Mouse (Mus musculus): ENCODE results near the gene Gm10799. TPM values are rescaled to one million over a fixed set of nuclear protein-coding genes. Genes with fewer than 3 reads are reported as not detected.

The Gm10799 gene
- total RNA-seq, 1 experiment from 2014 or later: not detected

- no peak for ATAC-seq (replicated peaks; ENCODE audit: insufficient number of reproducible peaks, low FRiP score, low TSS enrichment, poor library complexity, severe bottlenecking)
Measured at GRCm38 (mm10) chr2:104030381-104030780, 38.0 kb downstream of the Gm10799 start.

- ATAC-seq (replicated peaks; ENCODE audit: insufficient number of reproducible peaks, low FRiP score, low TSS enrichment, poor library complexity, severe bottlenecking): no peak
Measured at GRCm38 (mm10) chr2:104029074-104029473, 39.3 kb downstream of the Gm10799 start.

GRCm38 (mm10) chr2:104028139-104028723 lies 40.1 kb downstream of the Gm10799 start, which contains the start of gene 4931422A03Rik:
Gene 4931422A03Rik, minus strand, starts transcription at chr2:104028361.
- peak; percentile 40 for ATAC-seq (replicated peaks; ENCODE audit: insufficient number of reproducible peaks, low FRiP score, low TSS enrichment, poor library complexity, severe bottlenecking)

- peak; percentile 72 for ATAC-seq (replicated peaks; ENCODE audit: insufficient number of reproducible peaks, low FRiP score, low TSS enrichment, poor library complexity, severe bottlenecking)
Measured at GRCm38 (mm10) chr2:104027458-104028138, 40.8 kb downstream of the Gm10799 start, which contains the start of gene Fbxo3. Gene Fbxo3, plus strand, starts transcription at chr2:104027721.

GRCm38 (mm10) chr2:104024656-104025055 lies 43.7 kb downstream of the Gm10799 start:
- ATAC-seq (replicated peaks; ENCODE audit: insufficient number of reproducible peaks, low FRiP score, low TSS enrichment, poor library complexity, severe bottlenecking): no peak

GRCm38 (mm10) chr2:104023096-104023495 lies 45.3 kb downstream of the Gm10799 start:
- ATAC-seq (replicated peaks; ENCODE audit: insufficient number of reproducible peaks, low FRiP score, low TSS enrichment, poor library complexity, severe bottlenecking): no peak

Other genes with a start within 250 kb of the Gm10799 start
- gene Lmo2, start 110.6 kb downstream of the Gm10799 start, total RNA-seq (2017): 50.1 to 71.8 TPM (median 67.7 TPM) in 3 replicates
- 38.1 to 50.3 TPM (median 42.5 TPM) in 3 replicates for gene Fbxo3, start 40.8 kb downstream of the Gm10799 start, total RNA-seq (2017)
- gene 4931422A03Rik, start 40.2 kb downstream of the Gm10799 start, total RNA-seq (2017): not detected in 3 replicates
- 0.87 TPM in 1 of 3 replicates, not detected in the others for gene Gm10912, start 2.7 kb downstream of the Gm10799 start, total RNA-seq (2017)
- gene Cd59b, start 1.3 kb upstream of the Gm10799 start, total RNA-seq (2017): 2.6 to 7.2 TPM in 2 of 3 replicates, not detected in the other
- 1.4 to 3.9 TPM (median 1.8 TPM) in 3 replicates for gene Cd59a, start 27.3 kb upstream of the Gm10799 start, total RNA-seq (2017)
- gene A930018P22Rik, start 54.2 kb upstream of the Gm10799 start, total RNA-seq (2017): not detected in 3 replicates

Measured in monocyte, adult 5-6 weeks (primary cell).